Mouse (Mus musculus) testis, postnatal 14 days (tissue): ENCODE results near the gene Socs5.
A peak's percentile ranks its signal among the peaks of the same experiment; 100 is the strongest.
"Not testable (repeated sequence)": the region's sequence is repeated elsewhere in the genome, so short reads cannot be mapped to it uniquely, and the experiment has no call there.

Experiments used
- DNase-seq: peaks from one replicate; pipeline ENCODE4 v3.0.0; 2021; ENCODE audit warnings: low spot score

Socs5 gene

GRCm38 (mm10) chr17:87107623-87108221, at the start of gene Socs5:
Gene Socs5, plus strand, starts transcription at chr17:87107679.
- peak; percentile 68 for DNase-seq

GRCm38 (mm10) chr17:87062639-87063038, 44.8 kb upstream of the Socs5 start:
- DNase-seq = no peak

DNA sequence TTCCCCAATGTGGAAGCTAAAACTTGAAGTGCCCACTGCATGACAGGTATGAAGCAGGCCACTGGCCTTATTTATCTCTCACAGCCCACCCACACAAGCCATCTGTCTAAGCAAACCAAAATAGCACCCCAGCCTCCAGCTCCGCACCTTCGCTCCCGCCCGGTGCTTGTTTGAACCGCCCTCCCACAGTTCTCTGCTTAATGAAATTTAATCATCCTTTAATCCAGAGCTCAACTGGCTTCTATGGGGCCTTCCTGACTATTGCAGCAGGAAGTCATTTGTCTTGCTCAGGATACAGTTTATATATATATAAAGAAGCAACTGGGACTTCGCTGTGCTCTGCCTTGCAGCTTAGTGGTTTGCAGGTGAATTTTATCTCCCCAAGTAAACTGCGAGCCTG, 44.0 kb upstream of the Socs5 start:
- DNase-seq = no peak

GRCm38 (mm10) chr17:87063969-87064368, 43.5 kb upstream of the Socs5 start:
- DNase-seq = no peak

DNA sequence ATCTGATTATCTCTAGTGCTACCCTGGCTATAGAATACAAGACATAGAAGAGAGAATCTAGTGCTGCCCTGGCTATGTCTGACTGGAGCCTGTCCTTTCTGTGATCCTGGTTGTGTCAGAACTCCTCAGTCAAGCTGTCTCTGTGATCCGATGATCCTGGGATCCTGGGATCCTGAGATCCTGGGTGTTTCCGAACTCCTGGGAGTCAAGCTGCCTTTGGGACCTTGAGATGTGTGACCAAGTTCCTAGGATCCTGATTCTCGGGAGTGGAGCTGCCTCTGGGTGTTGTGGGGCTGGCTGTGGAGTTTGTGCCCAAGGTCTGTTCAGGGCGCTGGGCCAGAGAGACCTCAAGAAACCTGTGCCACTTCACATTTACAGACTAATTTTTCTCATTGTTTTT, 38.5 kb upstream of the Socs5 start:
- no peak for DNase-seq

DNA sequence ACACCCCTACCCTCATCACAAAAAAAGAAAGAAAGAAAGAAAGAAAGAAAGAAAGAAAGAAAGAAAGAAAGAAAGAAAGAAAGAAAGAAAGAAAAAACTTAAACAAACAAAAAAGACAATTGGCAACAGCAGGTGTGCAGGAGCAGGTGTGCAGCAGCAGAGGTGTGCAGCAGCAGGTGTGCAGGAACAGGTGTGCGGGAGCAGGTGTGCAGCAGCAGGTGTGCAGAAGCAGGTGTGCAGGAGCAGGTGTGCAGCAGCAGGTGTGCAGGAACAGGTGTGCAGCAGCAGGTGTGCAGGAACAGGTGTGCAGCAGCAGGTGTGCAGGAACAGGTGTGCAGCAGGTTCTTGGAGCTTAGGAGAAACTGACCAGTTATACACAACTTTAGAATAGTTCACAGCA, 35.3 kb upstream of the Socs5 start:
- not testable (repeated sequence) for DNase-seq

GRCm38 (mm10) chr17:87072766-87073440, 34.6 kb upstream of the Socs5 start:
- no peak for DNase-seq

GRCm38 (mm10) chr17:87073470-87073869, 34.0 kb upstream of the Socs5 start:
- DNase-seq = no peak

- DNase-seq = not testable (repeated sequence)
Measured at GRCm38 (mm10) chr17:87078217-87078616, 29.3 kb upstream of the Socs5 start.

GRCm38 (mm10) chr17:87080724-87081123, 26.8 kb upstream of the Socs5 start:
- no peak for DNase-seq

GRCm38 (mm10) chr17:87082547-87082946, 24.9 kb upstream of the Socs5 start:
- DNase-seq = no peak

GRCm38 (mm10) chr17:87083671-87084070, 23.8 kb upstream of the Socs5 start:
- no peak for DNase-seq

- no peak for DNase-seq
Measured at GRCm38 (mm10) chr17:87085726-87086125, 21.8 kb upstream of the Socs5 start.

- DNase-seq = no peak
Measured at GRCm38 (mm10) chr17:87089296-87089695, 18.2 kb upstream of the Socs5 start.

GRCm38 (mm10) chr17:87093061-87093460, 14.4 kb upstream of the Socs5 start:
- no peak for DNase-seq

DNA sequence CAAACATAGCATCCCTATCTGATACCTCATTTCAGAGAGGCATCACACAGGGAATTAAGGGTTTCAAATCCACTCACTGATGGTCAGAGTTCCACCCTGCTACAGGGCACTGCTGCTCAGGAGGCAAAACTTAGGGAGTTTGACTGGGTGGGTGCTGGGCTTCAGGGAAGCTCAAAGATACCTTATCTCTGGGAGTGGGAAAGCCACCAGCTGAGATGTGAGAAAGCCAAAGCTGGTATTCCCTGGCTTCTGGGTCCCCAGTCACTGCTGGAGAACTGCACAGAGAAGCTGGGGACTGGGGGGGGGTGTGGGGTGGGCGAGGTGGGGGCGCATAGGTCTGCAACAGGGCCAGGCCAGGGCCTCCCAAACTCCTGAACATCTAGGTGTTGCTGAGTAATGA, 10.5 kb upstream of the Socs5 start:
- no peak for DNase-seq

GRCm38 (mm10) chr17:87097576-87097975, 9.9 kb upstream of the Socs5 start:
- DNase-seq = no peak

DNA sequence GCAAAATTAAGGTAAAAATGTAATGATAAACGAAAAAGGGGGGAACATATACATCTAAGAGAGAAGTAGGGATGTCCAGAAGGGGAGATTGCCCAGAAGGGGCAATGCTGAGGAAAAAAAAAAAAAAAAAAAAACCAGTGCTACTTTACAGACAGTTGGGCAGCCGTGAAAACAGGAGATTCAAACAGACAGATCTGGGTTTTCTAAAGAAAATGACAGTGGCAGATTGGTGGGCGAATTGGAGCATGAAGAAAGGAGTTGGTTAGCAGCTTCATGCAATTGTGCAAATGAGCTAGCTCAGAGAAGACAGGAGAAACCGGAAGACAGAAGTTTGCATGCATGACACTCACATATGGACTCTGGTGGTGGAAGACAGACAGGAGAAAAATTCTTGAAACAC, 6.5 kb upstream of the Socs5 start:
- DNase-seq = no peak

DNA sequence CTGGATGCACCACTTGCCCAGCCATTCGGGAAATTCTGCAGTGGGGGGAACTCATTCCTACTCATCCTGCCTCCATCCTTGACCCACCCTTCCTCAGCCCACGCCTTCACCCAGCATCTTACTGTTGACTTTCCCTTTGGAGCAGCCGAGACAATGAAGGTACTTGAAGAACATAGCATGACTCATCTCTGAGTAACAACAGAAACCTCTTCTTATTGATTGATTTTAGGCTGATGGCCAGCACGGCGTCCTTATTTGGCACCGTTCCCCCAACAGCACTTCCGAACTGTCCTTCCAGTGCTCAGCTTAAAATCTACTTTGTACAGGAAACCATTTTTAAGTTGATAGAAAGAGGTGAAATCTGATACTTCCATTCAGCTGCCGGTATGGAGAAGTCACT, 4.8 kb upstream of the Socs5 start:
- DNase-seq = no peak

DNA sequence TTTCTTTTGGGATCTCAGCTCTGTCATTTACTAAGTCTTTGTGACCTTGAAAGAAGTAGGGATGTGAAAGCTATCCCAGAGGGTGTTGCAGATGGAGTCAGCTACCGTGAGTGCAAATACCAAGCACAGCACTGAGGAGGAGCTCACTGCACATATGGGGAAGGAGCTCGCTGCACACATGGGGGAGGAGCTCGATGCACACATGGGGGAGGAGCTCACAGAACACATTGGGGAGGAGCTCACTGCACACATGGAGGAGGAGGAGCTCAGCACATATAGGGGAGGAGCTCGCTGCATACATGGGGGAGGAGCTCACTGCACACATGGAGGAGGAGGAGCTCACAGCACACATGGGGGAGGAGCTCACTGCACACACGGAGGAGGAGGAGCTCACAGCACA, 4.4 kb upstream of the Socs5 start:
- DNase-seq = no peak

GRCm38 (mm10) chr17:87104276-87104675, 3.2 kb upstream of the Socs5 start:
- no peak for DNase-seq

- no peak for DNase-seq
Measured at GRCm38 (mm10) chr17:87105941-87106340, 1.5 kb upstream of the Socs5 start.

DNA sequence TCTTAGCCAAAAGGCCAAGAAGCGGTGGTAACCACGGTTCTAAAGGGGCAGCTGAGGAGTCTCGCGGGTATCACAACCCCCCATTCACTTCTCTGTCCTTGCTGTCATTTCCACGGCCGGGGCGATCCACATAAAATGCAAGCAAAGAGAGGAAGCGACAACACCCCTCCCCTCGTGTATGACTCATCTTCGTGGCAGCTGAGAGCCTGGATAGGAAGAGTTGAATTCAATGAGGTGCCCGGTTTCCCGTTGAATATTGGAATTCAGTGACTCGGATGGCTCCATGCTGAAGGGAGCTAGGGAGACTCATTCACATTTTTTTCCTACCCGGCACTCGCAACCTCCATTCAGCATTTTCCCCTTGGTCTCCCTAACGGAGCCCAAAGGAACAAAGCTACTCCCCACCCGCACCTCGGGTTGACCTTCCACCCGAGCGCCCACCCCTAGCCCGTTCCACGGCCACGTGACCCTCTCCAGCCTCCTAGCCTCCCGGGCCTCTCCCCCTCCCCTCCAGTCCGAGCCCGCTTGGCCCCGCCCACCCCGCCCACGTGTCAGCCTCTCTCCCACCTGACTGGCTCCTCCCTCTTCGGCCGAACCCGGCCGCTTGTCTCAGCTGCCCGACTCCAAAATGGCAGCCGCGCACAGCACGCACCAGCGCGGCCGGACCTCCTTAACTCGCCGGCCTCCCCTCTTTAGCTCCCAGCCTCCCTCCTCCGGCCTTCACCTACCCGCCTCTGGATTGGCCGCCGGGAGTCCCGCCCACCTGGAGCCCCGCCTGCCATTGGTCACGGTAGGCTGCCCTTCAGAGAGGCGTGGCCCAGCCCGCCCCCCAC, 572 bp upstream of the Socs5 start:
- DNase-seq = peak; percentile 99
